7 mouse cellular contexts compared by ENCODE assay signal in genomic region chr1:128416584-128417532, GRCm38 (mm10). TPM values are rescaled to one million over a fixed set of nuclear protein-coding genes. Genes with fewer than 3 reads are reported as not detected.
DNase-seq lines count a peak whose midpoint lies in the region; ATAC-seq lines count a peak whose summit lies in the region.

Gene Dars, minus strand, starts transcription at chr1:128417368.

- peak within 1 kb of the TSS; percentile 97 for H3K9ac ChIP-seq in intestine, embryonic 15.5 days

- no peaks in the 10 kb centered on the region for H3K36me3 ChIP-seq in intestine, embryonic 15.5 days
- peaks cover 30% of the 10 kb centered on the region for H3K36me3 ChIP-seq in midbrain, embryonic 10.5 days

- DNase-seq in adrenal gland, adult 18-20 months (ENCODE audit: low spot score in 2 of 2): peak; percentile 97
- peak; percentile 94 for DNase-seq in embryo, embryonic 11 days
- DNase-seq in gastrocnemius, postnatal 36 days: peak; percentile 85 to 94
- DNase-seq in left cerebral cortex, postnatal 25 days (ENCODE audit: low spot score in 2 of 2): peak; percentile 90 to 91
- peak; percentile 93 for DNase-seq in midbrain, embryonic 10.5 days (ENCODE audit: low spot score)
- peak; percentile 87 for DNase-seq in right cerebral cortex, postnatal 4 days

- H3K4me3 ChIP-seq in intestine, embryonic 15.5 days (replicated peaks): peak within 1 kb of the TSS; percentile 87
- H3K4me3 ChIP-seq in midbrain, embryonic 10.5 days: peak within 1 kb of the TSS; percentile 94

- WGBS in intestine, embryonic 15.5 days: under 1% methylated on average over 68 of the region's 68 CpGs
- under 1% methylated on average over 68 of the region's 68 CpGs for WGBS in midbrain, embryonic 10.5 days

- H3K9me3 ChIP-seq in intestine, embryonic 15.5 days: no peaks in the 10 kb centered on the region
- H3K9me3 ChIP-seq in midbrain, embryonic 10.5 days (replicated peaks): no peaks in the 10 kb centered on the region

- peak within 1 kb of the TSS; percentile 98 for H3K27ac ChIP-seq in intestine, embryonic 15.5 days
- H3K27ac ChIP-seq in midbrain, embryonic 10.5 days (replicated peaks): peak within 1 kb of the TSS; percentile 99

- H3K4me1 ChIP-seq in intestine, embryonic 15.5 days (replicated peaks): 0 out of 2 replicates have a peak, but pooled peaks cover 2% of the 10 kb centered on the region
- peaks cover 21% of the 10 kb centered on the region for H3K4me1 ChIP-seq in midbrain, embryonic 10.5 days

- intact Hi-C loops in gastrocnemius, postnatal 36 days (cut with DNase I): no loop called here
- intact Hi-C loops in left cerebral cortex, postnatal 25 days (cut with DNase I): loop anchor here (5.0 kb wide), 2 partner anchors 55 to 175 kb away; partner anchors contain the start of gene Cxcr4

- peak; percentile 94 for ATAC-seq in intestine, embryonic 15.5 days

- H3K4me2 ChIP-seq in intestine, embryonic 15.5 days (replicated peaks): peak within 1 kb of the TSS; percentile 65

- H3K27me3 ChIP-seq in intestine, embryonic 15.5 days (replicated peaks): no peaks in the 10 kb centered on the region
- H3K27me3 ChIP-seq in midbrain, embryonic 10.5 days (ENCODE audit: low read depth, poor library complexity, severe bottlenecking): no peaks in the 10 kb centered on the region

RNA-seq across cellular contexts. Expression of gene Dars, which starts in this region (rescaled TPM):
- total RNA-seq in adrenal gland, adult 18-20 months (2021): 10 to 100 TPM; 66.6 to 78.3 TPM
- total RNA-seq in gastrocnemius, postnatal 36 days (2021): 10 to 100 TPM; 57.1 to 67.3 TPM
- polyA plus RNA-seq in intestine, embryonic 15.5 days (2015; fragmentation: Nextera tagmentation; extraction: Ambion mirVana): 169 and 200 TPM in 2 replicates
- total RNA-seq in left cerebral cortex, postnatal 25 days (2021): 10 to 100 TPM; 53.1 to 55.4 TPM
- polyA plus RNA-seq in midbrain, embryonic 10.5 days (2016; fragmentation: Nextera tagmentation; extraction: Ambion mirVana): 190 and 216 TPM in 2 replicates

Comparison
In these comparisons a context has a peak if more than half of its experiments do, and no peak if none do; other contexts are left out.
1. Peak in every context shown above with its lines: DNase-seq, ATAC-seq, H3K4me3 ChIP-seq and H3K27ac ChIP-seq.